Mouse (Mus musculus): ENCODE measurements at regions not wholly inside any gene's neighbourhood (a gene's known extent, or its start where the extent isn't known, plus 50 kb on each side); places are given as distances from the start of the nearest gene placed in this dataset.

GRCm38 (mm10) chr7:73599354-73600002, 57.8 kb upstream of the Chd2 start:
- H3K9ac ChIP-seq (ENCODE audit: low read depth, poor library complexity, severe bottlenecking) = no peak overlapping the region
- H3K9me3 ChIP-seq (replicated peaks; ENCODE audit: control insufficient read depth, insufficient read depth, low read length, poor library complexity, severe bottlenecking) = peaks cover 17% of the 10 kb centered on the region
- H3K4me3 ChIP-seq (ENCODE audit: low read depth, low read length) = no peak overlapping the region
- no peaks in the 10 kb centered on the region; the same call in 1 of the 2 replicates for H3K27me3 ChIP-seq (ENCODE audit: control insufficient read depth, insufficient read depth, low read length, poor library complexity, severe bottlenecking)
- peaks cover 12% of the 10 kb centered on the region for H3K4me1 ChIP-seq (ENCODE audit: control insufficient read depth, insufficient read depth, low read length)
- TF ChIP-seq POLR2A (IDR thresholded peaks at IDR 0.05; ENCODE audit: insufficient read depth, low read length) (no peak), CTCF (IDR thresholded peaks at IDR 0.05; ENCODE audit: low read depth, low read length) (no peak), EP300 (IDR thresholded peaks at IDR 0.05; ENCODE audit: insufficient read depth, low read depth, low read length) (no peak)
- no peak overlapping the region for H3K27ac ChIP-seq (ENCODE audit: insufficient read depth, low read length)
- no peaks in the 10 kb centered on the region for H3K36me3 ChIP-seq (ENCODE audit: control insufficient read depth, insufficient read depth, low read length, poor library complexity, severe bottlenecking)

DNA sequence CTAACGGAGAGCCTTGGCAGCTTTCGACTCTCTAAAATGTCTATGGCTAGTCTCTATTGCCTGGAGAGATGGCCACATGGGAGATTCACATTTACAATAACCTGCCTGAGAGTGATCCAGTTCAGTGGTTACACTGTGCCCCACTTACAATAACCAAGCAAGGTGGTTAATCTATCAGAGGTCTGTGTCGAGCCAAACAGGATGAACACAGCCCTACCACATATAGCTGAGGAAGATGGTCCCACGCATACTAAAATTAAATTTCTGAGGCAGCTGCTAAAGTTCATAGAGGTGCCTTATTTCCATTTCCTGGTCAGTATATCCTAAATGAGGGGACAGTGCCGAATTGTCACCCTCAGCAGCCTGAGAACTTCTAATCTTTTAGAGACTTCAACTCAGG, 56.3 kb upstream of the Chd2 start:
- H3K4me3 ChIP-seq (ENCODE audit: low read depth, low read length) = no peak overlapping the region
- peaks cover 4% of the 10 kb centered on the region for H3K4me1 ChIP-seq (ENCODE audit: control insufficient read depth, insufficient read depth, low read length)
- H3K27ac ChIP-seq (ENCODE audit: insufficient read depth, low read length) = no peak overlapping the region

GRCm38 (mm10) chr7:73596866-73597840, 55.5 kb upstream of the Chd2 start:
- H3K9me3 ChIP-seq (replicated peaks; ENCODE audit: control insufficient read depth, insufficient read depth, low read length, poor library complexity, severe bottlenecking) = peaks cover 17% of the 10 kb centered on the region
- no peaks in the 10 kb centered on the region for H3K36me3 ChIP-seq (ENCODE audit: control insufficient read depth, insufficient read depth, low read length, poor library complexity, severe bottlenecking)
- H3K9ac ChIP-seq (ENCODE audit: low read depth, poor library complexity, severe bottlenecking) = no peak overlapping the region
- peaks cover 4% of the 10 kb centered on the region for H3K4me1 ChIP-seq (ENCODE audit: control insufficient read depth, insufficient read depth, low read length)
- H3K4me3 ChIP-seq (ENCODE audit: low read depth, low read length) = no peak overlapping the region
- TF ChIP-seq POLR2A (IDR thresholded peaks at IDR 0.05; ENCODE audit: insufficient read depth, low read length) (no peak), EP300 (IDR thresholded peaks at IDR 0.05; ENCODE audit: insufficient read depth, low read depth, low read length) (no peak), CTCF (IDR thresholded peaks at IDR 0.05; ENCODE audit: low read depth, low read length) (no peak)
- H3K27ac ChIP-seq (ENCODE audit: insufficient read depth, low read length) = no peak overlapping the region
- H3K27me3 ChIP-seq (ENCODE audit: control insufficient read depth, insufficient read depth, low read length, poor library complexity, severe bottlenecking) = no peaks in the 10 kb centered on the region; the same call in 1 of the 2 replicates

More for the DNA sequence above, 56.3 kb upstream of the Chd2 start:
- no peak overlapping the region for H3K9ac ChIP-seq (ENCODE audit: low read depth, poor library complexity, severe bottlenecking)
- H3K27me3 ChIP-seq (ENCODE audit: control insufficient read depth, insufficient read depth, low read length, poor library complexity, severe bottlenecking) = no peaks in the 10 kb centered on the region; the same call in 1 of the 2 replicates
- H3K9me3 ChIP-seq (replicated peaks; ENCODE audit: control insufficient read depth, insufficient read depth, low read length, poor library complexity, severe bottlenecking) = peaks cover 17% of the 10 kb centered on the region
- no peak for TF ChIP-seq EP300 (IDR thresholded peaks at IDR 0.05; ENCODE audit: insufficient read depth, low read depth, low read length)
- TF ChIP-seq POLR2A (IDR thresholded peaks at IDR 0.05; ENCODE audit: insufficient read depth, low read length) = no peak
- no peak for TF ChIP-seq CTCF (IDR thresholded peaks at IDR 0.05; ENCODE audit: low read depth, low read length)
- no peaks in the 10 kb centered on the region for H3K36me3 ChIP-seq (ENCODE audit: control insufficient read depth, insufficient read depth, low read length, poor library complexity, severe bottlenecking)

DNA sequence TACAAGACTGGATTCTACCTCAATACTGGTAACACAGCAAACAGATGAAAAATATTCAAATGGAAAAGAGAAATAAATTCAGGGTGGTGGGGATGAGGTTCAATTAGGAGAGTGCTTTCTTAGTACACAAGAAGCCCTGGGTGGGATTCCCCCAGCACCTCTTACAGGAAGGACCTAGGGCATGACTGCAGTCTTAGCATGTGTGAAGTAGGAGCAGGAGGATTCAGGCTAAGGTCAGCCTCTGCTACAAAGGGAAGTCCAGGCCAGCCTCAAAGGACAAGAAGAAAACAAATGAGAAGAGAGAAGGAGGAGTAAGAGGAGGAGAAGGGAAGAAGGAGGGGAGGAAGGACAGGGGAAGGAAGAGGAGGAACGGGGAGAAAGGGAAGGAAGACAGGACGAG, 54.8 kb upstream of the Chd2 start:
- no peak for TF ChIP-seq EP300 (IDR thresholded peaks at IDR 0.05; ENCODE audit: insufficient read depth, low read depth, low read length)
- no peak for TF ChIP-seq CTCF (IDR thresholded peaks at IDR 0.05; ENCODE audit: low read depth, low read length)
- TF ChIP-seq POLR2A (IDR thresholded peaks at IDR 0.05; ENCODE audit: insufficient read depth, low read length) = no peak
- no peak overlapping the region for H3K27ac ChIP-seq (ENCODE audit: insufficient read depth, low read length)

DNA sequence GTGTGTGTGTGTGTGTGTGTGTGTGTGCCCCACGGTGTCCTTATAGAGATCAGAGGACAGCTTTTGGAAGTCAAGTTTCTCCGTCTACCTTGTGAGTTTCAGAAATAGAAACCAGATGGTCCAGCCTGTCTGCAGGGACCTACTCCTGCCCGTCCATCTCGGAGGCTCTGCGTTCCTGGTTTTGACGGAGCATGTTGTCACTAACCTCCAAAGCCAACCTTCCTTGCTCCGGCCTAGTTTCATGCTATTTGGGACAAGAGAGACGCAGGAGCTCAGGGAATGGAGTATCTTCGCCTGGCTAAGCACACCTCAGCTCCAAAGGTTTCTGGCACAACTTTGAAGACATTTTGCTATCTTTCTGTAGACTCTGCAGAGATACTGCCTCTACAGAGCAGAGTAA, 54.2 kb upstream of the Chd2 start:
- no peak overlapping the region for H3K4me3 ChIP-seq (ENCODE audit: low read depth, low read length)
- H3K9ac ChIP-seq (ENCODE audit: low read depth, poor library complexity, severe bottlenecking) = no peak overlapping the region
- no peaks in the 10 kb centered on the region for H3K36me3 ChIP-seq (ENCODE audit: control insufficient read depth, insufficient read depth, low read length, poor library complexity, severe bottlenecking)
- no peaks in the 10 kb centered on the region; the same call in 1 of the 2 replicates for H3K27me3 ChIP-seq (ENCODE audit: control insufficient read depth, insufficient read depth, low read length, poor library complexity, severe bottlenecking)
- H3K4me1 ChIP-seq (ENCODE audit: control insufficient read depth, insufficient read depth, low read length) = no peaks in the 10 kb centered on the region
- peaks cover 17% of the 10 kb centered on the region for H3K9me3 ChIP-seq (replicated peaks; ENCODE audit: control insufficient read depth, insufficient read depth, low read length, poor library complexity, severe bottlenecking)
- no peak overlapping the region for H3K27ac ChIP-seq (ENCODE audit: insufficient read depth, low read length)
- TF ChIP-seq POLR2A (IDR thresholded peaks at IDR 0.05; ENCODE audit: insufficient read depth, low read length) (no peak), EP300 (IDR thresholded peaks at IDR 0.05; ENCODE audit: insufficient read depth, low read depth, low read length) (no peak), CTCF (IDR thresholded peaks at IDR 0.05; ENCODE audit: low read depth, low read length) (no peak)

More for the DNA sequence above, 54.8 kb upstream of the Chd2 start:
- Histone ChIP-seq H3K9me3 (replicated peaks; ENCODE audit: control insufficient read depth, insufficient read depth, low read length, poor library complexity, severe bottlenecking) (peaks cover 17% of the 10 kb centered on the region), H3K27me3 (ENCODE audit: control insufficient read depth, insufficient read depth, low read length, poor library complexity, severe bottlenecking) (no peaks in the 10 kb centered on the region; the same call in 1 of the 2 replicates), H3K36me3 (ENCODE audit: control insufficient read depth, insufficient read depth, low read length, poor library complexity, severe bottlenecking) (no peaks in the 10 kb centered on the region), H3K9ac (ENCODE audit: low read depth, poor library complexity, severe bottlenecking) (no peak overlapping the region), H3K4me1 (ENCODE audit: control insufficient read depth, insufficient read depth, low read length) (no peaks in the 10 kb centered on the region), H3K4me3 (ENCODE audit: low read depth, low read length) (no peak overlapping the region)

Measured in ES-Bruce4 (cell line).